14 mouse cellular contexts compared by ENCODE assay signal in the genomic region with DNA sequence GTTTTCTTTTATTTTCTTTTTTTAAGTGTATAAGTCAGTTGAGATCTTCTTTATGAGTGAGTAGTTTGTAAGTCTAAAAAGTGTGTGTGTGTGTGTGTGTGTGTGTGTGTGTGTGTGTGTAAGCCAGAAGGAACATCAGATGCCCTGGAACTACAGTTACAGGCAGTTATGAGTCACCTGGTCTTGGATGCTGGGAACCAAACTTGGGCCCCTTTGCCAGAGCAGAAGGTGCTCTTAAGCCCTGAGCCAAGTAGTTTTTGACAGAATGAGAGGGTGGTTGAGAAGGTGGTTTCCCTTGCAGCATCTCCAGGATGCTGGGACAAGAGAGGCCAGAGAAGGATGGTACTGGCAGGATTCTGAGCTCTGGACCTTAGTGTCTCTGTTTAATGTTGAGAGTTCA. TPM values are rescaled to one million over a fixed set of nuclear protein-coding genes. Genes with fewer than 3 reads are reported as not detected.
DNase-seq lines count a peak whose midpoint lies in the region; ATAC-seq lines count a peak whose summit lies in the region.
"Had no signal": no experiment of that assay in that cellular context is flagged by ENCODE, and none has a peak within 500 bp of the region (broad histone marks: within the 10 kb centered on the region; RNA-seq: fewer than 3 reads in every experiment).

No protein-coding gene starts in this region.

- 0 out of 2 replicates have a peak, but pooled peaks cover 5% of the 10 kb centered on the region for H3K36me3 ChIP-seq in heart, embryonic 14.5 days (ENCODE audit: control insufficient read depth, insufficient read depth, low read length)
- H3K36me3 ChIP-seq in liver, embryonic 12.5 days: no peaks in the 10 kb centered on the region
- H3K36me3 ChIP-seq in embryonic facial prominence, embryonic 13.5 days: 0 out of 2 replicates have a peak, but pooled peaks cover 4% of the 10 kb centered on the region
- H3K36me3 ChIP-seq in limb, embryonic 15.5 days: no peaks in the 10 kb centered on the region
- no peaks in the 10 kb centered on the region for H3K36me3 ChIP-seq in forebrain, embryonic 12.5 days (replicated peaks)

- no peak overlapping the region for H3K4me3 ChIP-seq in heart, embryonic 14.5 days (ENCODE audit: control insufficient read depth in 1 of 2, insufficient read depth in 1 of 2, low read depth in 1 of 2, low read length in 2 of 2)
- H3K4me3 ChIP-seq in liver, embryonic 12.5 days: no peak overlapping the region
- no peak overlapping the region for H3K4me3 ChIP-seq in embryonic facial prominence, embryonic 13.5 days
- H3K4me3 ChIP-seq in limb, embryonic 15.5 days: no peak overlapping the region
- H3K4me3 ChIP-seq in forebrain, embryonic 12.5 days (replicated peaks): no peak overlapping the region
- H3K4me3 ChIP-seq: left cerebral cortex, adult 2 months had no signal

- H3K27ac ChIP-seq in heart, embryonic 14.5 days (replicated peaks in 1 of 2; ENCODE audit: control insufficient read depth in 1 of 2, insufficient read depth in 1 of 2, low read depth in 2 of 2, low read length in 2 of 2): peak overlapping the region; percentile 99 to 100
- 0 out of 2 replicates have a peak overlapping the region, but pooled peaks have one; percentile 57 for H3K27ac ChIP-seq in liver, embryonic 12.5 days
- peak overlapping the region; percentile 86; the same call in 1 of the 2 replicates for H3K27ac ChIP-seq in embryonic facial prominence, embryonic 13.5 days
- peak overlapping the region; percentile 88 for H3K27ac ChIP-seq in limb, embryonic 15.5 days
- no peak overlapping the region for H3K27ac ChIP-seq in forebrain, embryonic 12.5 days

- H3K4me2 ChIP-seq in heart, embryonic 14.5 days (ENCODE audit: low read length): peak overlapping the region; percentile 63
- no peak overlapping the region for H3K4me2 ChIP-seq in liver, embryonic 12.5 days
- no peak overlapping the region for H3K4me2 ChIP-seq in embryonic facial prominence, embryonic 13.5 days
- H3K4me2 ChIP-seq in limb, embryonic 15.5 days: no peak overlapping the region
- H3K4me2 ChIP-seq in forebrain, embryonic 12.5 days: no peak overlapping the region
- H3K4me2 ChIP-seq: midbrain, embryonic 11.5 days had no signal

- H3K27me3 ChIP-seq in heart, embryonic 14.5 days (ENCODE audit: control insufficient read depth, insufficient read depth, low read length): no peaks in the 10 kb centered on the region
- no peaks in the 10 kb centered on the region for H3K27me3 ChIP-seq in liver, embryonic 12.5 days (replicated peaks)
- H3K27me3 ChIP-seq in embryonic facial prominence, embryonic 13.5 days: no peaks in the 10 kb centered on the region
- no peaks in the 10 kb centered on the region for H3K27me3 ChIP-seq in limb, embryonic 15.5 days
- no peaks in the 10 kb centered on the region for H3K27me3 ChIP-seq in forebrain, embryonic 12.5 days

- intact Hi-C loops in left cerebral cortex, postnatal 25 days (cut with DNase I): no loop called here

- no peaks in the 10 kb centered on the region for H3K9me3 ChIP-seq in heart, embryonic 14.5 days (ENCODE audit: control insufficient read depth, low read length)
- H3K9me3 ChIP-seq in liver, embryonic 12.5 days (replicated peaks): no peaks in the 10 kb centered on the region
- no peaks in the 10 kb centered on the region for H3K9me3 ChIP-seq in embryonic facial prominence, embryonic 13.5 days
- H3K9me3 ChIP-seq in limb, embryonic 15.5 days: no peaks in the 10 kb centered on the region
- H3K9me3 ChIP-seq in forebrain, embryonic 12.5 days: no peaks in the 10 kb centered on the region

- H3K4me1 ChIP-seq in heart, embryonic 14.5 days (ENCODE audit: control insufficient read depth in 2 of 2, insufficient read depth in 2 of 2, low read length in 2 of 2): peaks cover 84 to 97% of the 10 kb centered on the region in 2 experiments
- H3K4me1 ChIP-seq in liver, embryonic 12.5 days: 0 out of 2 replicates have a peak, but pooled peaks cover 3% of the 10 kb centered on the region
- H3K4me1 ChIP-seq in embryonic facial prominence, embryonic 13.5 days: peaks cover 77% of the 10 kb centered on the region
- peaks cover 73% of the 10 kb centered on the region for H3K4me1 ChIP-seq in limb, embryonic 15.5 days
- H3K4me1 ChIP-seq in forebrain, embryonic 12.5 days: peaks cover 93% of the 10 kb centered on the region

- no peak for ATAC-seq in heart, embryonic 14.5 days (ENCODE audit: insufficient number of reproducible peaks, insufficient read depth, low FRiP score, low read depth)
- no peak for ATAC-seq in liver, embryonic 12.5 days
- no peak for ATAC-seq in embryonic facial prominence, embryonic 13.5 days (ENCODE audit: insufficient number of reproducible peaks, insufficient read depth, low FRiP score, low TSS enrichment, low read depth)
- no peak for ATAC-seq in limb, embryonic 15.5 days (ENCODE audit: insufficient number of reproducible peaks, low FRiP score, low TSS enrichment, low read depth)
- no peak for ATAC-seq in forebrain, embryonic 12.5 days (ENCODE audit: low FRiP score)
- ATAC-seq: CD4-positive, CD25-positive, alpha-beta regulatory T cell, adult 4 months had no signal

- DNase-seq in heart, postnatal 4 days: no peak
- no peak for DNase-seq in liver
- DNase-seq in left cerebral cortex, postnatal 25 days (ENCODE audit: low spot score in 2 of 2): no peak
- DNase-seq: cerebellum, postnatal 25 days; kidney, postnatal 4 days; thymus, postnatal 4 days had no signal

- peak overlapping the region; percentile 78 for H3K9ac ChIP-seq in heart, embryonic 14.5 days (ENCODE audit: low read length)
- no peak overlapping the region for H3K9ac ChIP-seq in liver, embryonic 12.5 days
- no peak overlapping the region; the same call in 1 of the 2 replicates for H3K9ac ChIP-seq in embryonic facial prominence, embryonic 13.5 days
- no peak overlapping the region for H3K9ac ChIP-seq in limb, embryonic 15.5 days
- H3K9ac ChIP-seq in forebrain, embryonic 12.5 days: no peak overlapping the region

RNA-seq across cellular contexts. Expression of gene Afap1, which starts 27.4 kb away (rescaled TPM):
- polyA plus RNA-seq in heart, embryonic 14.5 days (2014; fragmentation: Nextera tagmentation; extraction: Ambion mirVana): 24.8 and 27.3 TPM in 2 replicates
- 10 to 100 TPM; 45.2 to 45.9 TPM for total RNA-seq in heart, postnatal 4 days (2021)
- polyA plus RNA-seq in liver, embryonic 12.5 days (2016; fragmentation: Nextera tagmentation; extraction: Ambion mirVana): 2.6 and 2.7 TPM in 2 replicates
- polyA plus RNA-seq in embryonic facial prominence, embryonic 13.5 days (2015; fragmentation: Nextera tagmentation; extraction: Ambion mirVana): 18.1 and 20.9 TPM in 2 replicates
- 21.6 and 23.2 TPM in 2 replicates for polyA plus RNA-seq in limb, embryonic 15.5 days (2015; fragmentation: Nextera tagmentation; extraction: Ambion mirVana)
- total RNA-seq in left cerebral cortex, postnatal 25 days (2021): 10 to 100 TPM; 30.3 to 31.1 TPM
- 40.7 and 48.3 TPM in 2 replicates for polyA plus RNA-seq in forebrain, embryonic 12.5 days (2016; fragmentation: Nextera tagmentation; extraction: Ambion mirVana)
